Mouse (Mus musculus) liver, postnatal 0 days (tissue): ENCODE measurements around the gene Cyp4f40.
"Not testable (repeated sequence)": the region's sequence is repeated elsewhere in the genome, so short reads cannot be mapped to it uniquely, and the experiment has no call there.

ENCODE experiments used
- CTCF ChIP-seq: sonication (generic); IDR thresholded peaks from 2 replicates; pipeline ENCODE4 v1.5.1; 2016; ENCODE audit warnings: antibody characterized with exemption, low read depth
- EP300 ChIP-seq: IDR thresholded peaks from 2 replicates; pipeline ENCODE4 v1.6.1; 2016; ENCODE audit warnings: antibody characterized with exemption, low read depth, mild to moderate bottlenecking

GRCm38 (mm10) chr17:32629726-32630125, 29.0 kb upstream of the Cyp4f40 start:
- not testable (repeated sequence) for TF ChIP-seq CTCF, EP300
